Mouse (Mus musculus) neural tube, embryonic 14.5 days (tissue): ENCODE results near the gene Gse1. TPM values are rescaled to one million over a fixed set of nuclear protein-coding genes. Genes with fewer than 3 reads are reported as not detected.

Experiments
- ATAC-seq: fragments of 200-750 bp; cut with Nextera tagmentation; 2 replicates; pipeline ENCODE4 v1.8.0; 2017; ENCODE audit warnings: low read depth, mild to moderate bottlenecking, moderate TSS enrichment, moderate library complexity
- H3K27ac ChIP-seq: fragments of 300-500 bp; sonication (generic); 2 replicates; pipeline ENCODE4 v1.5.1; 2014; ENCODE audit warnings: low read depth, mild to moderate bottlenecking, control low read depth, low read length, moderate library complexity, mixed read lengths
- H3K27me3 ChIP-seq: fragments of 300-500 bp; sonication (generic); 2 replicates; pipeline ENCODE4 v1.6.1; 2014; ENCODE audit warnings: low read length; ENCODE audit not compliant: control insufficient read depth, insufficient read depth
- H3K36me3 ChIP-seq: fragments of 300-500 bp; sonication (generic); 2 replicates; pipeline ENCODE4 v1.6.1; 2014; ENCODE audit warnings: low read length, mixed read lengths; ENCODE audit not compliant: control insufficient read depth, insufficient read depth
- H3K4me1 ChIP-seq: fragments of 300-500 bp; sonication (generic); 2 replicates; pipeline ENCODE4 v1.6.1; 2014; ENCODE audit warnings: low read length; ENCODE audit not compliant: control insufficient read depth, insufficient read depth
- H3K4me2 ChIP-seq: fragments of 300-500 bp; sonication (generic); 2 replicates; pipeline ENCODE4 v1.6.1; 2014; ENCODE audit warnings: mild to moderate bottlenecking, low read depth, low read length, control low read depth
- H3K4me3 ChIP-seq: fragments of 300-500 bp; sonication (generic); 2 replicates; pipeline ENCODE4 v1.5.1; 2014; ENCODE audit warnings: low read depth, low read length, control low read depth, mixed read lengths
- H3K9ac ChIP-seq: fragments of 300-500 bp; sonication (generic); replicated peaks from 2 replicates; pipeline ENCODE4 v1.6.1; 2014; ENCODE audit warnings: low read depth, mild to moderate bottlenecking, control low read depth, low read length, mixed read lengths
- H3K9me3 ChIP-seq: fragments of 300-500 bp; sonication (generic); 2 replicates; pipeline ENCODE4 v1.6.1; 2016; ENCODE audit warnings: low read length; ENCODE audit not compliant: control insufficient read depth
- WGBS: fragments of 180-500 bp; shearing (Covaris S2); extraction: QIAGEN DNeasy Blood & Tissue Kit; methylation state at CpG from one replicate; pipeline ENCODE4 v1.1.7; 2014; 5-methylcytosine and 5-hydroxymethylcytosine counted together
- polyA plus RNA-seq: library from polyadenylated mRNA; unstranded; fragments of >200 nt; fragmentation: Nextera tagmentation; extraction: Ambion mirVana; gene quantifications from 2 replicates; pipeline ENCODE4 v1.2.1, GENCODE M21; 2014

Gse1 gene
- polyA plus RNA-seq, 1 experiment from 2014 or later, result 23.3 TPM

DNA sequence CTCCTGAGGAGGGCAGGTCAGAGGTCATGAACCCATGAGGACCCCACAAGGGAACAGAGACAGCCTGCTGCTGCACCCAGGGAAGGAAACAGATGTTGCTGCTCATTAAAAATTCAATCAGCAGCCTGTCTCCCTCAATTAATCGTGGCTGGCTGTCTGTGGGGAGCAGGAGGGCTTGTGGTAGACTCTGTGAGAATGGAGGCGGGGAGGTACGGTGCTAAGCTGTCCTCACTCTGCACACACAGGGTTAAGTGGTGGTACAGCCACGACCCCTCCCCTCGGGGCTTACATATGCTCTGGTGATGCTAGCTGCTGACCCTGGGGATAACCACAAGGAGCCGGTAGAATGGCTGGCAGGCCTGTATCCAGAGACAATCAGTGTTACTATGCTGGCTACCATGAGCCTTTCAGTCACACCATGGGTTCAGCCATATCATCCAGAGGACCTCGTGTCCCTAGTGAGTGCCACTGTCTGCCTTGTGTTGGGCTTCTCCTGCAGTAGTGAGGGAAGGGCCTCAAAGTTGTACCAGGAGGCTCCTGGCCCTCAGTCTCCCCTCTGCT lies 337.0 kb downstream of the Gse1 start:
- Histone ChIP-seq H3K9ac (no peak overlapping the region), H3K4me1 (peaks cover 55% of the 10 kb centered on the region), H3K4me2 (no peak overlapping the region), H3K9me3 (no peaks in the 10 kb centered on the region), H3K27ac (peak overlapping the region; percentile 81), H3K4me3 (no peak overlapping the region), H3K27me3 (no peaks in the 10 kb centered on the region), H3K36me3 (peaks cover 24% of the 10 kb centered on the region)
- WGBS, result 7% methylated on average over 7 of the region's 7 CpGs
- ATAC-seq, result peak; percentile 12; the same call in 1 of the 2 replicates

DNA sequence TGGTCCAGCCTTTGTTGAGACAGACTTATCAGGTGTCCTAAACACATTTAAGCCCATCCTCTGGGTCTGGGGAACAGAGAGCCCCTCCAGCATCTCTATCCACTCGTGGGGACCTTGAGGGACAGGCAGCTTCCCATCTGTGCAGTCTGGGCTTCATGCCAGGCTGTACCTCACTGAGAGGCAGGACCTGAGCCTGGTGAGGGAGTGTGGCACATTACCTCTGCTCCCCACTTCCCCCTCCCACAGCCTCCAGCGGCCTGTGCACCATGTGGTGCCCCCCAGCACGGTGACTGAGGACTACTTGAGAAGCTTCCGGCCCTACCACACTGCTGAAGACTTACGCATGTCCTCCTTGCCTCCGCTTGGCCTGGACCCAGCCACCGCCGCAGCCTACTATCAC lies 338.4 kb downstream of the Gse1 start:
- H3K27me3 ChIP-seq, result no peaks in the 10 kb centered on the region

DNA sequence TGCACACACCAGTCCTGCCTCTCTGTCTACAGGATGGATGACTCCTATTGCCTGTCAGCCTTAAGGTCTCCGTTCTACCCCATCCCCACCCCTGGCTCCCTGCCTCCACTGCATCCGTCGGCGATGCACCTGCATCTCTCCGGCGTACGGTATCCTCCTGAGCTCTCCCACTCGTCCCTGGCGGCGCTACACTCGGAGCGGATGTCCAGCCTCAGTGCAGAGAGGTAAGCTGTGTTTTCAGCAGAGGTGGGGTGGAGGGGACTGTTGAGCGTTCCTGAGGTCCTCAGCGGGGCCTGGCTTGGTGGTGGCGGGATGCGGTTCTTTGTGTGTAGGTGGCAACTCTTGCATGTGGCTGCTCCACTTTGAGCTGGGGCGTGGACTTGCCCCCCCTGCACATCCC lies 339.5 kb downstream of the Gse1 start:
- Histone ChIP-seq H3K9ac (no peak overlapping the region), H3K4me1 (peaks cover 37% of the 10 kb centered on the region), H3K27ac (no peak overlapping the region), H3K9me3 (no peaks in the 10 kb centered on the region), H3K4me3 (no peak overlapping the region), H3K27me3 (no peaks in the 10 kb centered on the region), H3K36me3 (peaks cover 42% of the 10 kb centered on the region), H3K4me2 (no peak overlapping the region)
- WGBS, result 97% methylated on average over 17 of the region's 17 CpGs
- no peak for ATAC-seq

More for the DNA sequence above, 338.4 kb downstream of the Gse1 start:
- Histone ChIP-seq H3K4me3 (no peak overlapping the region), H3K9me3 (no peaks in the 10 kb centered on the region), H3K9ac (no peak overlapping the region), H3K27ac (no peak overlapping the region; the same call in 1 of the 2 replicates), H3K4me1 (peaks cover 42% of the 10 kb centered on the region), H3K4me2 (no peak overlapping the region), H3K36me3 (peaks cover 34% of the 10 kb centered on the region)
- 53% methylated on average over 8 of the region's 8 CpGs for WGBS
- ATAC-seq, result no peak

DNA sequence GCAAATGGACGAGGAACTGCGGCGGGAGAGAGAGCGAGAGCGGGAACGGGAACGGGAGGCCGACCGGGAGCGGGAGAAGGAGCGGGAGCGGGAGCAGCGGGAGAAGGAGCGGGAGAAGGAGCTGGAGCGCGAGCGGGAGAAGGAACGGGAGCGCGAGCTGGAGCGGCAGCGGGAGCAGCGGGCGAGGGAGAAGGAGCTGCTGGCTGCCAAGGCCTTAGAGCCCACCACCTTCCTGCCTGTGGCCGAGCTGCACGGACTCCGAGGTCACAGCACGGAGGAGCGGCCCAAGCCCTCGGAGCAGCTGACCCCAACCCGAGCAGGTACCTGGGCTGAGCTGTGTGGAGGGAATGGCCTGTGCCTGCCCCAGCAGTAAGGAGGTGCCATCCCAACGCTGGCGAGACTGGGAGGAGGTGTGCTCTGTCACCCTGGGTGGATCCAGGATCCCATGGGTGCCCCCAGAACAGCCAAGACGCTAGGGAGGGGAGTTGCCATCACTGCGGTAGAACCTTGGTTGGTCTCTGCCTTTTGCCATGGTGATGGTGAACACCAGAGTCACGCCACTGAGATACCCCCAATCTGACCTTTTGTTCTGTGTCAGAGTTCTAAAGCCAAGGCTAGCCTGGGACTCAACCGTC lies 340.0 kb downstream of the Gse1 start:
- H3K4me3 ChIP-seq, result no peak overlapping the region
- no peaks in the 10 kb centered on the region for H3K9me3 ChIP-seq
- no peak overlapping the region for H3K9ac ChIP-seq
- H3K36me3 ChIP-seq, result peaks cover 47% of the 10 kb centered on the region
- 98% methylated on average over 37 of the region's 37 CpGs for WGBS
- ATAC-seq, result no peak
- H3K27ac ChIP-seq, result no peak overlapping the region
- H3K4me1 ChIP-seq, result peaks cover 32% of the 10 kb centered on the region
- H3K27me3 ChIP-seq, result no peaks in the 10 kb centered on the region
- no peak overlapping the region for H3K4me2 ChIP-seq

- no peaks in the 10 kb centered on the region for H3K9me3 ChIP-seq
- no peak overlapping the region for H3K9ac ChIP-seq
- 93% methylated on average over 13 of the region's 17 CpGs for WGBS
- no peak overlapping the region for H3K4me3 ChIP-seq
- no peaks in the 10 kb centered on the region for H3K27me3 ChIP-seq
- no peak overlapping the region for H3K4me2 ChIP-seq
- peaks cover 23% of the 10 kb centered on the region for H3K4me1 ChIP-seq
- H3K27ac ChIP-seq, result no peak overlapping the region
- peaks cover 53% of the 10 kb centered on the region for H3K36me3 ChIP-seq
- ATAC-seq, result no peak
Observed at GRCm38 (mm10) chr8:120569123-120569522, 340.9 kb downstream of the Gse1 start.

- Histone ChIP-seq H3K4me3 (no peak overlapping the region), H3K27me3 (no peaks in the 10 kb centered on the region), H3K9ac (no peak overlapping the region), H3K9me3 (no peaks in the 10 kb centered on the region), H3K4me1 (peaks cover 14% of the 10 kb centered on the region), H3K36me3 (peaks cover 60% of the 10 kb centered on the region), H3K4me2 (no peak overlapping the region), H3K27ac (0 out of 2 replicates have a peak overlapping the region, but pooled peaks have one; percentile 10)
- ATAC-seq, result peak; percentile 5; the same call in 1 of the 2 replicates
- WGBS, result 59% methylated on average over 13 of the region's 13 CpGs
Observed at GRCm38 (mm10) chr8:120569939-120570715, 341.9 kb downstream of the Gse1 start.

GRCm38 (mm10) chr8:120571561-120571960 lies 343.3 kb downstream of the Gse1 start:
- H3K27me3 ChIP-seq, result no peaks in the 10 kb centered on the region
- H3K9me3 ChIP-seq, result no peaks in the 10 kb centered on the region
- H3K27ac ChIP-seq, result no peak overlapping the region
- H3K4me3 ChIP-seq, result no peak overlapping the region
- 77% methylated on average over 8 of the region's 8 CpGs for WGBS
- no peak overlapping the region for H3K4me2 ChIP-seq
- peaks cover under 1% of the 10 kb centered on the region; the same call in 1 of the 2 replicates for H3K4me1 ChIP-seq
- ATAC-seq, result no peak
- no peak overlapping the region for H3K9ac ChIP-seq
- H3K36me3 ChIP-seq, result peaks cover 75% of the 10 kb centered on the region

- no peaks in the 10 kb centered on the region for H3K27me3 ChIP-seq
- H3K27ac ChIP-seq, result no peak overlapping the region
- peaks cover 78% of the 10 kb centered on the region for H3K36me3 ChIP-seq
- no peak overlapping the region for H3K4me2 ChIP-seq
- H3K4me1 ChIP-seq, result no peaks in the 10 kb centered on the region; the same call in 1 of the 2 replicates
- no peak overlapping the region for H3K9ac ChIP-seq
- H3K9me3 ChIP-seq, result no peaks in the 10 kb centered on the region
- WGBS, result 85% methylated on average over 21 of the region's 21 CpGs
- ATAC-seq, result no peak
- no peak overlapping the region for H3K4me3 ChIP-seq
Observed at GRCm38 (mm10) chr8:120572534-120572933, 344.3 kb downstream of the Gse1 start.

GRCm38 (mm10) chr8:120573866-120574265 lies 345.6 kb downstream of the Gse1 start:
- Histone ChIP-seq H3K36me3 (peaks cover 82% of the 10 kb centered on the region), H3K27me3 (no peaks in the 10 kb centered on the region), H3K27ac (no peak overlapping the region), H3K4me3 (no peak overlapping the region), H3K9me3 (no peaks in the 10 kb centered on the region), H3K4me1 (no peaks in the 10 kb centered on the region; the same call in 1 of the 2 replicates), H3K9ac (no peak overlapping the region), H3K4me2 (no peak overlapping the region)
- ATAC-seq, result no peak
- 78% methylated on average over 11 of the region's 11 CpGs for WGBS
